Mouse (Mus musculus) lung, adult 2 months (tissue): ENCODE results near the gene Xlr3b.

ENCODE experiments used
- CTCF ChIP-seq: fragments of 200-500 bp; IDR thresholded peaks from 2 replicates; pipeline ENCODE4 v1.5.1; 2011; ENCODE audit warnings: mild to moderate bottlenecking, low read length, control low read depth; ENCODE audit not compliant: insufficient read depth
- POLR2A ChIP-seq: fragments of 200-500 bp; IDR thresholded peaks from 2 replicates; pipeline ENCODE4 v1.6.1; 2011; ENCODE audit warnings: low read depth, mild to moderate bottlenecking, control low read depth, low read length, borderline replicate concordance; ENCODE audit errors: extremely low read depth

DNA sequence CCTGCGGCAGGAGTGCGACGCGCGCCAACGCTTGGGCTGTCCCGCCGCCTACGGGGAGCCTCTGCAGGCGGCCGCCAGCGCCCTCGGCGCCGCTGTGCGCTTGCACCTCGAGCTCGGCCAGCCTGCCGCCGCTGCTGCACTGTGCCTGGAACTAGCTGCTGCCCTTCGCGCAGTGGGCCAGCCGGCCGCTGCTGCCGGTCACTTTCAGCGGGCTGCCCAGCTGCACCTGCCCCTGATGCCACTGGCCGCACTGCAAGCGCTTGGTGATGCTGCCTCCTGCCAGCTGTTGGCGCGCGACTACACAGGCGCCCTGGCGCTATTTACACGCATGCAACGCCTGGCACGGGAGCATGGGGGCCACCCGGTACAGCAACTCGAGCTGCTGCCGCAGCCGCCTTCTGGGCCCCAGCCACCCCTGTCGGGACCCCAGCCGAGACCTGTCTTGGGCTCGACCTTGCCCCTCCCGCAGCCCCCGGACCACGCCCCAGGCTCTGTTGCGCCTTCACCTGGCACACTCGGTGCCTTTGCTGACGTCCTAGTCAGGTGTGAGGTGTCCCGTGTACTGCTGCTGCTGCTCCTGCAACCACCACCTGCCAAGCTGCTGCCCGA lies 36.7 kb downstream of the Xlr3b start:
- TF ChIP-seq POLR2A (no peak), CTCF (no peak)
